Mouse (Mus musculus): Measurements from ENCODE around the gene Eml5.
A peak's percentile ranks its signal among the peaks of the same experiment; 100 is the strongest.

The Eml5 gene

DNA sequence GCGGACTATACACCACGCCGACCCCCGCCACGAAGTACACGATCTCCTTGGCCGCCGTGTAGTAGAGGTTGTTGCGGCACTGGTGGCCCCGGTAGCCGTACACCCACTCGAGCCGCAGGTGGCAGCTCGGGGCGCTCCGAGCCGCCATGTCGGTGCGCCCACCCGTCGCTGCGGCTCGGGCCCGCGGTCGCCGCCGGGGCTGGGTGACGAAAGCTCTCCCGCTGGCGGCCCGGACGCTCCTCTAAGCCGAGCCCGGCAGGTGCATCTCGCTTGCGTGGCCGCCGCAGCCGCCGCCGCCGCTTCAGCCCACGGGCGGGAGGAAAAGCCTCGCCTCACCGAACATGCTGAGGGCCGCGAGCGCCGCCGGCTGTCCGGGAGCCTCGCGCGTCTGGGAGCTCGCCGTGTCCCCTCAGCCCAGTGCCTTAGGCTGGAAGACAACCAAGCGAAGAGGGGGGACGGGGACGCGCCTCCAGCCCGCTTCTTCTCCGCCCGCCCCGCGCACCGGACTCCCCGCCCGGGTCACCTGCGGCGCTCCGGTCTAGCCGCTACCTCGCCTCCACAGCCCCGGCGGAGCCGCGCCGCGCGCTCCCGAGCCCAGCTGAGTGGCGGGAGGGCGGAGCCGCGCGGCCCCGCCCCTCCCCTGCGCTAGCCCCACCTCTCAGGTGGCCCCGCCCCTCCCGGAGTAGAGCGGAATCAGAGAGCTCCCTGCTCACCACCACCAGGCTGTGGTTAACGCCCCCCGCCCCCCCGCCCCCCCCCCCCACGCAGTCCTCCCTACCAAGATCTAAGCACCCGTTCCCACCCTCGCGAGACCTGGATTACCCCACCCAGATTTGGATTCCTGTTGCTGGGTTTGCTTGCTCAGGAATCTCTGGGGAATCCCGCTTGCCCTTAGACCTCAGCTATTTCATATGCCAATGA is at the start of gene Eml5:
TSS of gene Eml5 (minus strand) at position 604 of the 921 bp plus-strand sequence.
- peak; percentile 88 for DNase-seq (ENCODE audit: low spot score)

DNA sequence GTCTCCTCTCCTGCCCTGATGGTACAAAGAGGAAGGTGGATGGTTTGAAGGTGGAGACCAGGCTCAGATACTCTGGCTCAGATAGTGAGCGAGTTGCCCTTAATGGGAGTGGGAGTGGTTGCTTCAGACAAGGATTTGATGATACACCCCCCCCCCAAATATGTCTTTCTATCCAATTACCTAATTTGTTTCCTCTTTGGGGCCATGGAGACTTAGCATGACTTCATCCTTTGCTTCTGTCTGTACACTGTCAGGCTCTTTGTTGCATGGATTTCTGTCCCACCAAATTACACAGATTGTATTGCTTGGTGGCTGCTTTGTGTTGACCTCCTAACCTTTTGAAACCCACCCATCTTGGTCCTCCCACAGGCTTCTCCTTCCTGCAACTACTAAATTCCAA is 31.6 kb upstream of the Eml5 start:
- DNase-seq (ENCODE audit: low spot score) = no peak

DNA sequence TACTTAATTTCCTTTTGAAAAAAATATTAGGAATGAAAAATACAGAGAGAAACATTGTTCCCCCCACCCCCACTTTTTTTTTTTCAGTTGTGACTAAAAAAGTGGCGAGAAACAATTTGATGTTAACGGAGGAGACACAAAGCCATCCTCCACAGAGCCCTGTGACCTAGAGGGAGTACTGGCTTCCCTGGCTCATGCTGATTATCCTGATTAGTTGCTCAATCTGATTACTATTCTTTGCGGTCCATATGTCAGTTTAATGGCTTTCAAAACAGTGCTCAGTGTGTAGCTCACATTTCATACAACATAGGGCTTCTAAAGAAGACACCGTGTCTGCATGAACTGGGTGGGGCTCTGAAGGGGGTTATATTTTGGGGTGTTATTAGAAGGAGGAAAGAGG is 31.2 kb upstream of the Eml5 start:
- DNase-seq (ENCODE audit: low spot score) = no peak

DNA sequence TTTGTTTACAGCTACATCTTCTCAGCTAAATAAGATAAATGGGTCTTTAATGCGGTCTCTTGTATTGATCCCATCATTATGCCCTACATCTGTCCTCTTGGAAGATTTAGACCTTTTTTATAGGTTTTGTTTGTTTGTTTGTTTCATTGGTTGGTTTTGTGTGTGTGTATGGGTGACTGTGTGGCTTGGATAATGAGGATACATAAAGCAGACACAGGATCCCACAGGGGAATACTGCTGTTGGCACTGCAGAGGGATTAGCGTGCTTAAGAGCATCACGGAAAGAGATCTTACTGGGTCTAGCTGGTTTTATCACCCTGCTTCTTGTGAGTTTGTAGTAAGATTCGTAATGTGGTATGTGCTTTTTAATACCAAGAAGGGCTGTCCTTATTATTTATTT is 29.9 kb upstream of the Eml5 start:
- no peak for DNase-seq (ENCODE audit: low spot score)

DNA sequence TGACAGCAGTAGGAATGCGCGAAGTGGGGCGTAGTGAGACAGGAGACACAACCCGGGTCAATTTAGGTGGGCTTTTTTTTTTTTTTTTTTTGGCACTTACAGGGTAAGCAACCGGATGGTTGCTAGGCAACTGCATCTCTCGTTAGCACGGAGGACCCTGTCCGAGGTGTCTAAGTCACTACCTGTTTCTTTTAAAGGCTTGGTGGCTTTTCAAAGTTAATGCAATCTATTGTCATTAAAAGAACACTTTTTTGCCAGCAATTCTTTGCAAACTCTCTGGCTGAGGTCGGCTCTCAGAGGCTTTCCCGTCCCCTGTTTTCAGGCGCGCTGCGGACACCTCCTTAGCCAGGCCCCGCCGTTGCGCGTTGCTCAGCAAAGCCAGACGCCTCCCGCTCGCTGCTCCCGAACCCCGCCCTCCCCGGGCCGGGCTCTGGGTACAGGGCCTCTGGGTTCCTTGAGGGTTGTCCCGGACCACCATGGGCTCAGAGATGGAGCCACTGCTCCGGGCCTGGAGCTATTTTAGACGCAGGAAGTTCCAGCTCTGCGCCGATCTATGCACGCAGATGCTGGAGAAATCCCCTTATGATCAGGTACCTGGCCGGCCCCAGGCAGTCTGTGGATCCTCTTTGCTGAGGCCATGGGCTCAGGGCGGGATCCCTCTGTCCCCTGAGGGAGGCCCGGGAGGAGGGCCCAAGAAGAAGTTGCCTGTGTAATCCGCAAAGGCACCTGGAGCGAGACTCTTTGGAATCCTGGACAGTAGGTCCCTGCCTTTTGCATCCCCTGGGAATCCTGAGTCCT is 19.1 kb upstream of the Eml5 start, which contains the start of gene Ttc8:
TSS of gene Ttc8 (plus strand) at position 381 of the 798 bp plus-strand sequence.
- peak; percentile 85 for DNase-seq (ENCODE audit: low spot score)

DNA sequence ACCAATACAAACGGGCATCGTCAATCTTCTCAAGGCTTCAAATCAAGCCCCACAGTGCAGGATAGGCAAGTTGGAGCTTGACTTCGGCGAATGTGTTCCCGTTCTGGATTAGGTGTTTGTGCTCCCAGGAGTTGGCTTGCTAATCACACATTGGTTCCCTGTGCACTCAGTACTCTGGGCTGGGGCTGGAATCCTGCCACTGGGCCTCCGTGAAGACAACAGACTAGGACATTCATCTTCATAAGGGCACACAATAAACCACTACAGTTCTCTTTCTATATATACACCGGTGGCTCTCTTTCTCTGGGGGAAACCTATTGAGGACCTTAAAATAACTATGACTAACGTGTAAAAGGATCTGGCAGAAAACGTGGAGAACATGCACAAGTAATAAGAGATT is 8.8 kb upstream of the Eml5 start:
- DNase-seq (ENCODE audit: low spot score) = no peak

DNA sequence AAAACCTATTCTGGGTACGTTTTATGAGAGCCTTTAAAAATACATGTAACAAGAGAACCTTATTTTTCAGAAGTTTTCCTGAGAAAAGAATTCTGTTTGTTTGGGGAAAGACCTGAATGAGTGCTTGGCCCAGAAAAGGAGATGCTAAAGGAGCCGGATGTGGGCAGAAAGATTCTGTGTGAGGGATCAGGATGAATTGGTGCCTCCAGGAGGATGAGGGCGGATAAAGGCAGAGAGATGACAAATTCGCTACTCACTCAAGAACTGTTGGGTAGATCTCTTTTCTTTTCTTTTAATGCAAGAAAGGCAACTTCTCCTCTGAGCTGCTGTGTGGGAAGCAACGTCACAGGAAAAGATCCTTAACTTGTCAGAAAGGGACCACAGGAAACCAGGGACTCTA is 4.2 kb upstream of the Eml5 start:
- DNase-seq (ENCODE audit: low spot score) = no peak

DNA sequence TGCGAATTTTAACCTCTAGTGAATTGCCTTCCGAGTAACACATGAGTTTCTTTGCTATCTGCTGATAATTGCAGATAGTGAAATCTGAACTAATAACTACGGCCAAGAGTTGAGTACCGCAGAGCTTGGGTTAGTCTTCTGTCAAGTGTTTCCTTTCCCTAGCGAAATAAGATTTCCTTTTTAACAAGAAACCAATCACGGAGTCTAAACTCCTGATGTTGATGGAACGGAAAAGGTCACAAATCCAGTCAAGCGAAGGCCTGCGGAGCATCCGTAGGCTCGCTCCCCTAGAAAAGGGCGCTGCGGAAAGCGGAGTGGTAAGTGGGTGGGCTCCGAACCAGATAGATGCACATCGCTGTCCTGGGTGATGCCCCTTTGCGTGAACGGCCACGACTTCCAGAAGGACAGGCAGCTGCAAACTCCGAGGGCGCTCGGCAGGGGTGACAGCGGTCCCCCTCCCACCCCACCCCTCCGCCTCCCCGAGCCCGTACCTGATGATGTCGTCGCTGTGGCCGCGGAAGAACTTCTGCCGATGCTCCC is 873 bp downstream of the Eml5 start:
- peak; percentile 45 for DNase-seq (ENCODE audit: low spot score)

DNA sequence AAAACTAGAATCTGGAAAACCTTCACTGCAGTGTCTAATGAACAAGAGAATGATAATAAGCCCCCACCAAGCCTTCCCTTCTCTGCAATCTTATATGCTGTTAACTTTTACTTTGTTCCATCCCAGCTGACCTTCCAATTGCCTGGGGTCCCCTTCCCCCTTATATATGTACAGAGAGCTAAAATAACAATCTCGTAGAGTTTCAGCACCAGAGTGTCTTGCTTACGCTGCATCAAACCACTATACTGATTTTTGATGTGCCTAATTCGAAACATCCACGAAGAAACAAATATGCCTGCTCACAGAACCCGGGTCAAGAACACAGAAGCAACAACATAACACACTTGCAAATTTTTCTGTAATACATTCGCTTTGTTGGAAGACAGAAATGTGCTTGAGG is 1.6 kb downstream of the Eml5 start:
- no peak for DNase-seq (ENCODE audit: low spot score)

DNA sequence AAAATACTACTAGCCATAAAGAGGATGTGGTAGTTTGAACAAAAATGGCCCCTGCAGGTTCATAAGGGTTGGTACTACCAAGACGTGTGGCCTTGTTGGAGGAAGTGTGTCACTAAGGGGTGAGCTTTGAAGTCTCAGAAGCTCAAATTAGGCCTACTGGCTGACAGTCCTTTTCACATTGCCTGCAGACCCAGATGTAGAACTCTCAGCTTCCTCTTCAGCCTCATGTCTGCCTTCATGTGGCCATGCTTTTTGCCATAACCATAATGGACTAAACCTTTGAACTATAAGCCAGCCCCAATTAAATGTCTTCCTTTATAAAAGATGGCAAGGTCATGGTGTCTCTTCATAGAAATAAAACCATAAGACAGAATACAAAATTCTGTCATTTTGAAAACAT is 4.5 kb downstream of the Eml5 start:
- no peak for DNase-seq (ENCODE audit: low spot score)

DNA sequence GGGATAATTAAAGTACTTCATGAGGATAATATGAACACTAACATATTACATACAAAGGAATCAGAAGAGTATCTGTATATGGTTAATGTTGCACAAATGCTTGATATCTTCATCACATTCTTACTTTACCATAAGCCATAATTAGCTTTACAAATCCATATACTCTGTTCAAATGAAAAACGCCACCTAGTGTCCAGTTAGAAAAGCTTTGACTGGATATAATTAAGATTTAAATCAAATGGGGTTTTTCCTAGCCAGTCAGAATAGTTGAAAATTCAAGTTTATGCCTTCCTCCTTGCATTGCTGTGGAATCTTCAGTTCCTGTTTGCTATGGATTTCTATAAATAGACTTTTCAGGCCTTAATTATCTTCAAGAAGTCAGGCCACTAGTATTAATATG is 16.8 kb downstream of the Eml5 start:
- DNase-seq (ENCODE audit: low spot score) = no peak

DNA sequence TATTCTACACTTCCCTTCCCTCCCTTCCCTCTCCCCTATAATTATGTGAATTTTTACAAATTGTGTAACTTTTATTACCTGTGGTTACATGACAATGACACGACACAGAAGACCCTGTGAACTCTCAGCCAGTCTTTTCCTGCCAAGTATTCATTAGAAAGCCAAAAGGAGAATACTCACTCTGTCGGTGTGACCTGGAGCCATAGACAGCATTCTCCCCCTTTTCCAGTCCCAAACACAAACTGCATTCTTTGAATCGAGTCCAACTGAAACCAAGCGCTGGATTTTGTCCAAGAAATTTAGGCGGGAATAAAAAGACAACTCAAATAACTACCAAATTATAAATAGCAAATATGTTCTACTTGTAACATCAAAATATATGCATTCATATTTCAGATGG is 19.5 kb downstream of the Eml5 start:
- no peak for DNase-seq (ENCODE audit: low spot score)

DNA sequence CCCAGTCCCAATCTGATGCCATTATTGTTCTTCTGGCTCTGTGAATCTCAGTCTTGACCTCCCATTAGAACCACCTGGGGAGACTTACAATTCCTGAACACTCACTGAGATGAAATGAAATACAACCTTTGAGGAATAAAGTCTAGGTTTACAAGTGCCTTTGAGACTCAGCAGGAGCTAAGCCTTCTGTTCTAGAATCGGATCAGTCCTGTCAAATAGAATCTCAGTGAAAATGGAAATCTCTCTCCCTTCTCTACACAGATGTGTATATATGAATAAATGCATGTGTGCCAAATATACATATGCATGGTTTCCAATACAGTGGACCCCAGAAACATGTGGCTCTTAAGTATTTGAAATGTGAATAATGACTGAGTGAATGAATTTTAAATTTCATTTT is 22.6 kb downstream of the Eml5 start:
- DNase-seq (ENCODE audit: low spot score) = no peak

DNA sequence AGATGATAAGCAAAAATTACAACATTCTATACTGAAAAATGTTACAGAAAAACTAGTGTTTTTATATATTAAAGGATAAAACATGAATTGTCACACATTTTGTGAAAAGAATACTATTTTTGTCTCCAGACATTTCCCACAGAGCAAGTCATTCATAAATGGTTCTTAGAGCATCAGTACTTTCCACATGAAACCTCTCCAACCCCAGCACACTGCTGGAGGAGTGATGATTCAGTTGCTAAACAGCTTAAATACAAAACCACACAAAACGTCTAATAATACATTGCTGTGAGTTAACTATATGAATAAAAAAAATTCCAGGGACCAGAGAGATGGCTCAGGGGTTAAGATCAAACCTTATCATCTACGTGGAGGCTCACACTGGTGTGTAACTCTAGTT is 26.1 kb downstream of the Eml5 start:
- DNase-seq (ENCODE audit: low spot score) = no peak

DNA sequence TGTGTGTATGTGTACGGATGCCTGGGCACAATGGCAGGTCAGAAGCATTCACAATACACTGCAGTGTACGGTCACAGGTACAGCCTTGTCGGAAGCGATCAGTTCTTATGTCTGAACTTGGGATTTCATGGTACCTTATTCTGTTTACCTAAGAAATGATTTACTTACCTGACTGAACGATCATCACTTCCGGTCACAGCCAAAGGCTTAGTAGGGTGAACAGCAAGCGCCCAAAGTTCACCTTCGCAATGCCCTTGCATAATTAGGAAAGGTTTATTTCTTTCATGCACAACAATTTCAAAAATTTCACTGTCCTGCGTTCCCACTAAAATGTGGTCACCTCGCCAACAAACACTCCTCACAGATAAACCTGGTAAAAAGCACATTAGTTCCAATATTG is 28.4 kb downstream of the Eml5 start:
- no peak for DNase-seq (ENCODE audit: low spot score)

DNA sequence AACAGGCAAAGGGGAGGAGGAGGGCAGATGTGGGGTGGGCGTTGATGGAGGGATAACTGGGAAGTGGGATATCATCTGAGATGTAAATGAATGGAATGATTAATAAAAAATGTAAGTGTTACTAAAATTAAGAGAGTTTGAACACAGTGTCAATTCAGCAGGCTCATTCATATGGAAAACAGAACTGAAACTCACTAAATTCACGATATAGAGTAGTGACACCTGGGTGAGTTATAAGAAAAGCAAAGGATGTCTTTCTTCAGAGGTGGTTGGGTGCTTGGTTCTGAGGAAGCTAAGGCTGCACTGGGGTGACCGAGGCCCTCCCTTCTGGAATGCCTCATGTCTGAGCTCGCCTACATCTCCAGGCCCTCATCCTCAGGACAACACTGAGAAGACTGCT is 37.8 kb downstream of the Eml5 start:
- DNase-seq (ENCODE audit: low spot score) = no peak

DNA sequence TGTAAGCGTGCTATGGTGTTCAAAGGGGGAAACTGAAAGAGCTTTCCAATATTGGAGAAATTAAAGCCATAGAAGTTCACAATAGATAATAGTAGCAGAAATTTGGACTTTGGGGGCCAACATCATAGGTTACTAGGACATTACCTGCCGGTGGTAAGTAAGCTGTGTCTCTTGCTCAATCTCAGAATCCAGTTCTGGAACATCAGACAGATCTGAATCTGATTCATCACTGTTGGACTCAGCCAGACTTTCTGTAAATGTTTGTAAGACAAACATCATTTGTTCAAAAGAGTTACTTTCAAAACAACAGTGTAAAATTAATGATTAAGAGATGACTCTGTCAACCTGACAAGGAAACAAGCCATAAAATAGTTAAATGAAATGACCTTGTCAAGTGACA is 41.0 kb downstream of the Eml5 start:
- no peak for DNase-seq (ENCODE audit: low spot score)

DNA sequence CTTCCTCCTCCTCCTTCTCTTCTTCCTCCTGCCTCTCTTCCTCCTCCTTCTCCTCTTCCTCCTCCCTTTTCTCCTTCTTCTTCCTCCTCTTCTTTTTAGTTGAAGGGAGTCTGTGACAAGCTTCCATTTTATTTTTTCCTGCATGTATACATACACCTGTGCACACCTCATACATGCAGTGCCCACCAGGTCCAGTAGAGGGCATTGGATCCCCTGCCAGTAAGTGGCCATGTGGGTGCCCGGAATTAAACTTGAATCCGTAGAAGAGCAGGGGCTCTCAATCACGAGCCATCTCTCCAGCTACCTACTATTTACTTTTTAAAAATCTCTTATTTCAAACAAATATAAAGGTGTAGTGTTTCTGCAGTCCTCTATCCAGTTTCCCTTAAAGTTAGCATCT is 50.5 kb downstream of the Eml5 start:
- no peak for DNase-seq (ENCODE audit: low spot score)

DNA sequence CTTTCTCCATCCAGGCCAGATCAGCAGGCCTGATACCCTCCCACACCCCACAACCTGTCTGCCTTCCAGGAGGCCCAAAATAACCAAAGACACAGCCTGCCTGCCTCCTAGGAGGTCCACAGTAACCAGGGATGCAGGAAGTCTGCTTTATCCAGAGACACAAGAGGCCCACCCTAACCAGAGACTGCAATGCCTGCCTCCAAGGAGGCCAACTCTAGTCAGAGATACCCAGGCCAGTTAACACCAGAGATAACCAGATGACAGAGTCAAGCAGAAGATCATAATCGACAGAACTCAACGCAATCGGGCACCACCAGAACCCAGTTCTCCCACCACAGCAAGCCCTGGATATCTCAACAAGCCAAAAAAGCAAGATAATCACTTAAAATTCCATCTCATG is 56.5 kb downstream of the Eml5 start:
- no peak for DNase-seq (ENCODE audit: low spot score)

DNA sequence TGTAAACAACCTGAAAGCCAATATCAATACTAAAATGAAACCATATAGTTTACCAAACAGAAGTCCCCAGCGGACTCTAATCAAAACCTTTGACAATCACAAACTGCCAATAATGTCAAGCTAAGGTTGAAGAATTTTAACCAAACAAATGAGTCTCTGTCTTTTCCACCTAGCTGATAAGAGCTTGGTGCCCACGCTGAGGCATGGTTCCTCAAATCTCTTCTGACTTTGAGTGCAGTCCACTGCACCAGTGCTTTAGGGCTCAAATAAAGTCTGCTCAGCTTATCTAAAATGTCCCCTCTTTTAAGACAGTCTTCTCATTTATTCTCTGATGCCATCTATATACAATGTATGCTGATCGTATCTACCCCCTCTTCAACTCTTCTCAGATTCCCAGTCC is 61.1 kb downstream of the Eml5 start:
- no peak for DNase-seq (ENCODE audit: low spot score)

DNA sequence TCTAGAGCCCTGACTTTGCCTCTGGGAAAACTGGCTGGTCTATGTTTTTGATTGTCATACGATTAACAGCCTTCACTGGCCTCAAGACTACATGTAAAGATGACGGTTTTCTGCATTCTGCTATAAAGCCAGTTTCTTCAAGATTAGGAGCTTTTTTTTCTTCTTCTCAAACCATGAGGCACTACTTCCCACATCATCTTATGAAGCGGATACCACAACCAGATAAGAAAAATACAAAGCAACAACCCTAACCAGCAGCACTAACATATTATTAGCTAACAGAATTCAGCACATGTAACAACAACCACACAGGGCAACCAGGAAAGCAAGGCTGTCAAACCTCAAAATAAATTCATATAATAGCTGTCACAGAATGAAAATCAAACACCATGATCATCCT is 63.3 kb downstream of the Eml5 start:
- DNase-seq (ENCODE audit: low spot score) = no peak

DNA sequence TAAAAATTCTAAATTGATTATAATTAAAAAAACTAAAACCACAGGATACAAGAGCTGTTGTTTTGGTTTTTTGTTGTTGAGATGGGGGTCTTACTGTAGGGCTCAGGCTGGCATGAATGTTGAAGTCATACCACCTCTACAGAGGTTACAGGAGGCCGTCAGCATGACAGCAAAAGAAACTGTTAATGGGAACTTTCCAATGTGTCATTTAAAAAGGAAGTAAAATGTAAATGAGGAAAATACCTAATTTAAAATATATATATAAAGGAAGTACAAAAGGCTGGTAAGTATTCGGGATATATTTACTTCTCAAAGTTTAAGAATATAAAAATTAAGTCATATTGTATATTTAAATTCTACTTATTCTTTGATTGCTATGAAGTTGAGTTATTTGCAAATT is 65.8 kb downstream of the Eml5 start:
- DNase-seq (ENCODE audit: low spot score) = no peak

DNA sequence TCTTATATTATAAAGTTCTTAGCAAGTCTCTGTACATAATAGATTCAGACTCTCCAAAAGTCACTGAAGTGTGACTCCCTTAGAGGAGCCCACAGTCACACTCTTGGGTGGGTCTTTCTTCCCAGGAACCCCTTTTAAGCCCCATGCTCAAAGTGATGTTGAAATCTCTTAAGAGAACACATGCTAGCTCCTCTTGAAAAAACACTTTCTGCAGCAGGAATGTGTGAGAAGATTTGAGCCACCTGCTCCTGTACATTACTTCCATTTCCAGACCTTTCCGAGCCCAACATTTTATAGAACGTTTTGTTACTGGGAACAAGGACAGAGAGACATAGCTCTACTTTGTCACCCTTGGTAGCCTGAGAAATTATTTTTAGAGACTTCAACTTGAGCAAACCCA is 66.4 kb downstream of the Eml5 start:
- no peak for DNase-seq (ENCODE audit: low spot score)
